Mouse (Mus musculus) hematopoietic stem cell, adult 5-6 weeks (primary cell): ENCODE measurements at regions not wholly inside any gene's neighbourhood (a gene's known extent, or its start where the extent isn't known, plus 50 kb on each side); places are given as distances from the start of the nearest gene placed in this dataset.

Experiments used
- ATAC-seq, 2 experiments: fragments of 125-278 bp in 1 of 2; replicated peaks in 1 of 2; 2 replicates each; pipeline ENCODE4 v1.8.0; 2016 to 2017; ENCODE audit warnings: inconsistent platforms in 2 of 2, mild to moderate bottlenecking in 2 of 2, moderate number of reproducible peaks in 2 of 2, low read depth in 1 of 2, moderate TSS enrichment in 1 of 2; ENCODE audit not compliant: low FRiP score in 2 of 2, poor library complexity in 2 of 2, severe bottlenecking in 2 of 2, insufficient read depth in 1 of 2, low TSS enrichment in 1 of 2

DNA sequence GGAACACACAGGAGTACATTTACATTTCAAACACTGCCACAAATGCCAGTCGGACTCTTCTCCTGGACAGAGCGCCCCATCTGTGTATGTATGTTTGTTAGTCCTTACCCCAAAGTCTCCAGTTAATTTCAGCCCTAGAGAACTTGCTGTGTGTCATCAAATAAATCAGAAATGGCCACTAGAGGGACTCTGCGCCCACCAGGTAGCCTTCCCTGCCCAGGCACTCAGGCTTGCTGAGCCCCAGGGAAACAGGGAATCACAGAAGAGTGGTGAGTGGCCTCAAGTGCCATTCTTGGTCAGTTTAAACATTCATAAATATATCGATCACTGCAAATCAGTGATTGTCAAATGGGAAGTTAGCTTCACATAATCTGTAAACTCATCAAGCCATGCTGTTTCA lies 102.8 kb upstream of the Ube2dnl1 start:
- peak in 1 of 2 experiments; percentile 46; a peak in 1 of 4 replicates for ATAC-seq

DNA sequence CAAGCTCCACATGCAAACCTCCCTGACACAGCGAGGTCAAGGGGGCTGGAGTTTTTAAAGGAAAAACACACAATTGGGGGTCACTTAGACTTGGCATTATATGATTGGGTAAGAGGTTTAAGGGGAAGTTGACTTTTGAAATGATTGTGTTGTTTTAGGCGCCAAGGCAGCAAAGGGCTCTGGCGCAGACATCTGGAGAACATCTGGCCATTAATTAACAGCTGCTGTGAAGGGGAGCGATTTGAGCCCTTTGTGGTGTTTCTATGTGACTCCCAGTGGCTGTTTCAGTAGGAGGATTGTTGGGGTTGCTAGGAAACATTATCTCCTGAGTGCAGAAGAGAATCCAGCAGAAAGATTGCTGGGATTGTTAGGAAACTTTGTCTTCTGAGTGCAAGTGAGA lies 88.5 kb upstream of the Ube2dnl1 start:
- ATAC-seq, result no peak

- no peak for ATAC-seq
These were observed 67.9 kb upstream of the Ube2dnl1 start for GRCm38 (mm10) chrX:114836906-114837305.

DNA sequence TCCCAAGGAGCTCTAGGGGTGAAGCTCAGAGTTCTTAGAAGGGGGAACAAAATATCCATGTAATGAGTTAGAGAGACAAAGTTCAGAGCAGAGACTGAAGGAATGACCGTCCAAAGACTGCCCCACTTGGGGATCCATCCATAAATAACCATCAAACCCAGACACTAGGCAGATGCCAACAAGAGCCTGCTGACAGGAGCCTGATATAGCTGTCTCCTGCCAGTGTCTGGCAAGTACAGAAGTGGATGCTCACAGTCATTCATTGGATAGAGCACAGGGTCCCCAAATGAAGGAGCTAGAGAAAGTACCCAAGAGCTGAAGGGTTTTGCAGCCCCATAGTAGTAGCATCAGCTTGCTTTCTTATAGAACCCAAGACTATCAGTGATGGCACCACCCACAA lies 61.3 kb upstream of the Ube2dnl1 start:
- no peak for ATAC-seq
